Mouse (Mus musculus) cerebellum, postnatal 10 days (tissue): ENCODE results near the gene Nell1.

Source experiments
- DNase-seq, 2 experiments: peaks; one replicate each; pipeline ENCODE4 v3.0.0; 2021; ENCODE audit warnings: mixed read lengths in 2 of 2

Nell1 gene

DNA sequence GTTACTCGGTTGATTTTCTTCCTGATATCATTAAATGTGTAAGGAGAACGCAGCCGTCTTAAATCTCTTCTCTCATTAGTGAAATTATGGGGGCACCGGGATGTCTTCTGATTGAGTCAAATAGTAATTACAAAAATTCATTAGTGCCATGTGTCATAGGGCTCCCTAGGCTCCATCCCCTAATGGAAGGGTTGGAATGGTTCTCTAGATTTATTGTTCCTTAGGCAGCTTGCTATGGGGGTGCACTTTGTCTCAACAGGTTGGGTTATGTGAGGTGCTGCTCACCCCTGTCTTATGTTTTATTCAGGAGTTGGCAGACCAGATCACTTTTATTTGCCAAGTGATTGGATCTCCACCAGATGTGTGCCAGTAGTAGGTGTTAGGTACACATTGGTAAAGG lies 75.5 kb downstream of the Nell1 start:
- DNase-seq, result no peak

DNA sequence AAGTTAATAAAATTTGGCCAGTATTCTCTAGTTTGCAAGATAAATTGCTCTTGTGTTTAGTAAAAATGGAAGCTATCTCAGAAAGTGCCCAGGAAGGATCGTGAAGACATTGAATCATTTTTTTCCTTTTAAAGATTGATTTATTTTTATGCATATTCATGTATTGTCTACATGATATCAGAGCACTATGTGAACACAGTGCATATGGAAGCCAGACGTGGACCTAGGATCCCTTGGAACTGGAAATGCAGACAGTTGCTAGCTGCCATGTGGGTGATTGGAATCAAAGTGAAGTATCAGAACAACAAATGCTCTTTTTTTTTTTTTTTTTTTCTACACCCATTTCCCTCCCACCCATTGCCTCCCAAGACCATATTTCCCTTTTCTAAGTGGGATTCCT lies 79.0 kb downstream of the Nell1 start:
- no peak for DNase-seq

DNA sequence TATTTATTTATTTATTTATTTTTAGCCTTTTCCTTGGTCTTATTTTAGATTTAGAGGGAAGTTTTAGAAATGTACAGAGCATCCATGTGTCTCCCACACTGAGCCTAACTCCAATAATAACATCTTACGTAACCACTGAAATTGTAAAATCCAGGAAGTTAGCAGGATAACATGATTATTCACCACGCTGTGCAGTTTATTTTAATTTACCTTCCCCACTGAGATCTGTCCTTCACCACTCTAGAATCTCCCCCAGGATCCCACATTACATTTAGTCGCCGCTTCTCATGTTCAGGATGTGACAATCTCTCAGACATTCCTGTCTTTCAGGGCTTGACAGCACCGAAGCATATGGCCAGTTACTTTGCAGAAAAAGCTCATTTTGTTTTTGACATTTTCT lies 119.8 kb downstream of the Nell1 start:
- no peak for DNase-seq

DNA sequence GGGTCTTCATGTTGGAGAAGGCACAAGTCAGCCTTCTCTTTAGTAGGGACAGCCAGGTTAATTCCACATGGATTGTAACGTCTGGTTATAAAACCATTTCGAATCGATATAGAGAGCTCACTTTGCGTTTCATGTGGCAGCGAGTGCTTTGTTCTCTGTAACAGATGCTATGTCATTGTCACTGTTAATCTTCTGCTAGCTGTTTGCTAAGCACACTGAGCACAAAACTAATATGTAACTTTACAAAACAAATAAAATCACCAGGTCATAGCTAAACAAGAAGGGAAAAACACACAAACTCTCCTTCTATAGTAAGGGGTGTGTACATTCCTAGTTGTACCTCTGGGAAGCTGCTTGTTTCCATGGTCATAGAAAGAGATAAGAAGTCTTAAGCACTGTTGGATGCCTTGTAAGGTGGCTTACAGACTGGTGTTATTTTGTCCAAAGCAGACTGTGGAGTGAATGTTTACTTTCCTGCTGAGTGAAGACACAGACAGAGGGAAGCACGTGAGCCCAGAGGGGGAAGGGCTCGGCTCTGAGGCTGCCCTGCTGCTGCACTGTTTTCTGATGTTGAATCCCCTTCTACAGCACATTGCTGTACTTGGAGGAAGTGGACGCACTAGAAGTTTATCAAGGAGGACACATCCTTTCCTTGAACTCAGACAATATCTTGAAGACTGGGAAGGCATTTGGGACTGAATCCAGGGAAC lies 131.1 kb downstream of the Nell1 start:
- peak in 1 of 2 experiments; percentile 6 for DNase-seq

DNA sequence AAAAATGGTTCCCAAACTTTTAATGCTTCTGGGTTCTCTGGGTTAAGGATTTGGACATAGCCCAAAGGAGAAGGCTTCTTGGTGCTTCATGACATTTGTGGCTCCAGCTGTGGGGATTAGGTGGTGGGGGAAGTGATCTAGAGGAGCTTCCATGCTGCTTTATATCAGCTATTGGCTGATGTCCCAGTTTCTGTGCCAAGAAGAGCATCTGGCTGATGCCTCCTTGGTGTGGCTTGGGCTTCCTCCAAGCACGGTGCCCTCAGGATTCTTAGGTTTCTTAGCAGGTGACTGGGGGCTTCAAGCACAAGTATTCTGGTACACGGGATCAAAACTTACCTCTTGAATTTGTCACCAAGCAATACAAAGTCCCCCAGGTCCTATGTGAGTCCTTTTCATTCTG lies 132.6 kb downstream of the Nell1 start:
- DNase-seq, result peak; percentile 78

DNA sequence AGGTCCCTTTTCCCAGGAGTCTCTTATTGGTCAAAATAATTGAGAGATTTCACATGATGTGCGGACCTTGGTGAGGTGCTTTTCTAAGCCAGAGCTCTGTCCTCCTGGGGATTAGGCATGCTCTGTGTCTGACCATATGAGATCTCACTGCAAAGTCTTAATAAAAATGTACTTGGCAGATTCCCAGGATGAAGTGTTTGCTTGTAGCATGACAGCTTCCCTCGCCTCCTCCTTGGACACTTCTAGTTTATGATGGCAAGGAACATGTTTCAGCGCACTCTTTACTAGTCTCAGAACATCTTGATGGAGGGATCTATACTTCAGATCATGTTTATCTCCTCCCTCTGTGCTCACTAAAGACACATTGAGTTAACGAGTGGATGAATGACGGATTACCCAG lies 143.7 kb downstream of the Nell1 start:
- DNase-seq, result no peak

DNA sequence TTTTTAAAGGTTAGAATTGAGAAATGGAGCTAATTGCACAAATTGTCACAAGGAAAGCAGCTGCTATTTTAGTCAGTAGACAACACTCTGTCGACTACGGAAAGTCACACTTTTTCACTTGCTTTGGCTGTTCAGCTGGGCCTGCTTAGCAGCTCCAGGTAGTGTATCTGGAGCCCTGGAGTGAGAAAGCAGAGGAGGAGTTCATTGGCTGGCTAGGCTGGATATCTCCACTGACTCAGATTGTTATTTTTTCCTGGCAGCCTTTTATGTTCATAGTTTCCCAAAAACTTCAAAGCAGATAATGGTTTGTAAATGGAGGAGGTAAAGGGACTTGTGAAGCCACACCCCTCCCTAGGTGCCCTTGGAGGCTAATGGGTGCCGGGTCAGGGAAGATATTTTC lies 163.0 kb downstream of the Nell1 start:
- no peak for DNase-seq

DNA sequence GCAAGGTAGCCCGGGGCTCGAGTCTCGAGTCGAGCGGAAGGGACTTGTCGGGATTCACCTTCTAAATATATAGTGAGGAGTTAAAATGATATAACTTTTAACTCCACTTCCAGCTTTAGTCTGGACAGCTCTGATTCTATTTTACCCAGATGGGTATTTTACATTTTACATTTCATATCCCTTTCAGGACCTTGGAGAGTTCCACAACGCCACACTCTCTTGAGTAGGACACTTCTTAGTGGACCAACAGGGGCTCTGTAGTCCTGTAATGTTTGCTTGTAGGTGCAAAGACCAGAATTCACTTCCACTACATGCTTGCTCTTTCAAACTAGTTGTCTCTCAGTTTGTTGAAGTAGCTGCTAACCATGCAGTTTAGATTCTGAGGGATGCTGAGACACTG lies 174.7 kb downstream of the Nell1 start:
- DNase-seq, result no peak

DNA sequence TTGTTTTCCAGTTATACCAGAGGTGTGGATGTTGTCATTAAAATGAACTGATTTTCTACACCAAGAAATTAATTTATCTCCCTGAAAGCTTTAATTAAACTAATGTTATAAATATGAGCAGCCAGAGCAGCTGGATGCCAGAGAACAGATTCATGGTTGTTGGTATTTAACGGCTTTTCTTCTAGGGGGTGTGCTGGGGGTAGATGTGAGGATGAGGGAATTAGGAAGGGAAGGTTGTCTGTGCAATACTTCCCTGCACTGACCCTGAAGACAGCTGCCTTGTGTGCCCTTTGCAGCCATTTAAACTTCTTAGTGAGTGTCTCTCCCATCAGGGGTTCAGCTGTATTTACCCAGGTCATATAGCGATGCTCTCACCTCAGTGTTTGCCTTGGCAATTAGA lies 176.2 kb downstream of the Nell1 start:
- no peak for DNase-seq

DNA sequence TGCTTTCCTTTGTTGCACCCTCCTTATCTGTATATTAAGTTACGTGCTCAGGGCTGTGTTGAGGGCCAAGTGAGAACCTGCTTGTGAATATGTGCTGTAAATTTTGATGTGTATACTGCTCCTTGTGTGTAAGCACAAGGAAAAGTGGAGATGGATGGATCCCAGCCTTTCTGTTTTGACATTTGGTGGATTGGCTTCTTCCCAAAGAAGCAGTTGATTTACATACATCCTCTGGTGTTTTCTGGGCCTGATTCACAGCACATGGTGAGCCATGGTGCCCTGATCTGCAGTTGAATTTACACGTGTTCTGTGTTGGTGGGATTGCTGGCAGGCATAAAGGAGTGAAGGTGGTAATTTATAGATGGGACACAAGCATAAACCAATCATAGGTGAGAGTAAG lies 179.0 kb downstream of the Nell1 start:
- DNase-seq, result peak; percentile 14 to 17

DNA sequence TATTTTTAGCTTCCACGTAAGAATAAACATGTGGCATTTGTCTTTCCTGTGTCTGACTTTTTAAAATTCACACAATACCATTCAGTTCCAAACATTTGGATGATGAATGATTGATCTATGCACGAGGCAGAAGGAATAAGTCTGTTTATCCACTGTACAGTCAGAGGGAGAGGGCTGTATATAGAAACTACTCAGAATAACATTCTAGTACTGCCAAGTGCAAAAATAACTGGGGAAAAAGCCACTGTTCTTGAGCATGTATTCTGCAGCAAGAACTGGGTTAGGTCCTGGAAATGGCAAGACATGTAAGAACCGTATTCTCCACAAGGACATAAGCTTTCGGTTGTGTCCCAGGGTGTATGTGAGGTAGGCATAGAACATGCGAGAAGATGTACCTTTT lies 187.9 kb downstream of the Nell1 start:
- no peak for DNase-seq

DNA sequence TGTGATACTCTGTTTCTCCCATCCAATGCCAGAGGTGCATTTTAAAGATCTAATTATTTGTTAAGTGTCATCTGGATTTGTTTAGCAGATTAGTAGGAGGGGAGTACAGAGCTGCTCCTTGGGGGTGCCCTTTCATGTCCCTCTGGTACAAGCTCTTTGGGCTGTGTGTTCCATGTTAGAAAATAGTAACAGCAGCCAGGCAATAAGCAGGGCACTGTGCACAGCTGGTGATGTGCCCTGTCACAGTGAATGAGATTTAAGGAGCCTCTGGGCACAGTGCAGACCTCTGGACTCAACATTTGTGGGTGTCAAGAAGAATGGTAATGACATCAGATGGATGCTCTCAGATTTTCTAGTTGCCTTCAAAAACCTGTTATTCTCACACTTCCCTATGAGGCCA lies 194.1 kb downstream of the Nell1 start:
- DNase-seq, result no peak

DNA sequence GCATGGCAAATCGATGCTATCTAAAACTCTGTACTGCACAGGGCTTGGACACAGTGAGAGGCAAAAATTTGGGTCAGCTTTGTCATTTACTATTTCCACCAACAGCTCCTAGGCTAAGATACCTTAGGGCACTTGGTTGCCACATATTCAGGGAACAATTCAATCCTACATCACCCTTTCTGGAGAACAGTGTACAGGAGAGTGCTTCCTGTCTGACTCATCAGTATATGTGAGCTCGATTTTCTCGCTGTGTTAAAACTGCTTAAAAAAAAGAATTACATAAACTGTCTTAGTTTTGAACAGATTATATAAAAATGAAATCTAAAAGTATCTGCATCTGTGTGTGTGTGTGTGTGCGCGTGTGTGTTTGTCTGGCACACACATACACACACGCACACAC lies 211.6 kb downstream of the Nell1 start:
- no peak for DNase-seq

DNA sequence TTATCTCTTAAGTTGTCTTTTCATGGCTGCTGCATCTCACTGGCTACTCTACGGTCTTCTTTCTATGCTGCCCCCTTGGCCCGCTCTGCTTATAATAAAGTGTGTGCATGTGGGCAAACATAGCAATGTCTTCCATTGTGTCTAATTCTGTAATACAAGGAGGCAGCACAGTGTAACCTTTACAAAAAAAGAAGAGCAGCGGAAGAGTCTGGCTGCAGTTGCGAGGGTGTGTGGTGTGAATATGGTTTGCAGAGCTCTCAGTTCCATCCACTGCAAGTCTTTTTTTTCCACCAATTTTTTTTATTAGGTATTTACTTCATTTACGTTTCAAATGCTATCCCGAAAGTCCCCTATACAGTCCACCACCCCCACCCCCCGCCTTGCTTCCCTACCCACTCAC lies 219.3 kb downstream of the Nell1 start:
- DNase-seq, result no peak

DNA sequence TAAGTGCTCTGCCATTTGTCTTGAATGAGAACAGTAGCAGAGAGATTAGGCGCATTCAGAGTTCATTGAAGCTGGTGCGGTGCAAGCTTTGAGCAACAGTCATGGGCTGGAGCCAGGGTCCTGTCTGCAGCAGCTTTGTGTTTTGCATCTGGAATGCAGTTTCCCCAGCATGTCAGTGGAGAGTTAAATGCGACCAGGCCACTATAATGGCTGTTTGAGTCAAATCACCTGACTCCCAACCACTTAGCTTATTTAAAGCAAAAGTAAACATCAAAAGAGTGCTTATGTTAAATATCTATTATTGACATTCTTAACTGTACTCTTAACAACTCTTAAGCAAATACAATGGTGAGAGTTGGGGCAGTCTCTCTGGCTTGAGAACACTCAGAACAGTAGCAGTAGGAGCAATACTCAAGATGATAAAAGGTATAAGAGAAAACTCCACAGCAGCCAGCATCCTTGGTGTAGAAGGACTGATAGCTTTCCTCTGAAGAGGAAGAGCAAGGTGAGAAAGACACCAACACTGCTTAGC lies 220.5 kb downstream of the Nell1 start:
- no peak for DNase-seq

DNA sequence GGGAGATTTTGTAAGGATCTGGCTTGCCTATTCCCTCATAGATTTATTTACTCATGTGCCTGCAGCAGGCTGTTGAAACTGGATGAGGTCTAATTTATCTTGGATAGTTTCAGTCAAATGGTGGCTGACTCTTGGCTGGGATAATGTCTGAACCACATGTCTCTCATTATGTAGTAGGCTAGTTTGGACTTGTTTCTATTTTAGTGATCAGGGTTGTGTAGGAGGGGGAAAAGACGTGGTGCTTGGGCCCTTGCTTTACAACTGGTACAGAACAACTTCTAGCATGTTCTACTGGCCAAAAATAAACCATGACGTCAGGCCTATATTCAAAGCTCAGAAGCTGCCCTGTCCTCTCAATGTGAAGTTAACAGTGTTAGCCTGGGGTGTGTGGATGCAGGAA lies 230.6 kb downstream of the Nell1 start:
- DNase-seq, result no peak

DNA sequence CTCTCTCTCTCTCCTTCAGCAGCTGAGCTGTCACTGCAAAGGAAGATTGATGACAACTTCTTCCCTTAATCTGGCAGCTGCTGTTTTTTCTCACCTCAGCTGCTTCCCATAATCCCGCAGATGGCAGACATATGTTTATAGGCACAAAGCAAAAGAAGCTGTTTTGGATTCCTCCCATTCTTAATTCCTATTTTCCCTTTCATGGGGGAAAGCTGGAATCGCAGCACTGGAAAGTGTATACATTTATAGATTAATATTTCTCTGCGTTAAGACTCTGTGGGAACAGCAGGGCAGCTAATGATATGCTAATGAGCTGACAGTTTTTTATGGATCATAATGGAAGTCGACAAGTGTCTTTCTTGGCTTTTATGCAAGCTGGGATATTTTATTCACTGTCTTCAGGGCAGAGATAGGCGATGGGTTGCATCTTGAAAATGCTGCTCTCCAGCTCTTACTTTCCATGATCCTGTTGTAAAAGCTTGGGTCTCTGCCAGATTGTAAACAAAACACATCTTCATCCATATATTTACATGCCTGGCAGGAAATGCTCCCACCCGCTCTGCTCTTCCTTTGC lies 236.1 kb downstream of the Nell1 start:
- DNase-seq, result no peak

DNA sequence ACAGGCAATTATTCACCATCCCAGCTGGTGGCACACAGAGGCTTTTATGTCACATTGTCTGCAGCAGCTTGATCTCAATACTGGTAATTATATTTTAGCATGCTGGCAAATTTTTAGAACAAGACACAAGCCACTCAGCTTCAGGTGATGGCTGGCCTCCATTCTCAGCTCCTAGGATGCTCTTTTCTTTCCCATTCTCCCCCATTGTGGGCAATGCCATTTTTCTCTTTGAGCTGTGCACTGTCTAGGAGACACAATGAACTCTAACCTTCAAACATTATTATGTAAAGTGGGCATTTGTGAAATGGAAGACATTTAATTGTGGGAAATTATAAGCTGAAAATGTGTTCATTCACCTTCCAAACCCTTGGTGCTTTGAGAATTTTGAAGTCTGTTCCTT lies 247.2 kb downstream of the Nell1 start:
- DNase-seq, result no peak

DNA sequence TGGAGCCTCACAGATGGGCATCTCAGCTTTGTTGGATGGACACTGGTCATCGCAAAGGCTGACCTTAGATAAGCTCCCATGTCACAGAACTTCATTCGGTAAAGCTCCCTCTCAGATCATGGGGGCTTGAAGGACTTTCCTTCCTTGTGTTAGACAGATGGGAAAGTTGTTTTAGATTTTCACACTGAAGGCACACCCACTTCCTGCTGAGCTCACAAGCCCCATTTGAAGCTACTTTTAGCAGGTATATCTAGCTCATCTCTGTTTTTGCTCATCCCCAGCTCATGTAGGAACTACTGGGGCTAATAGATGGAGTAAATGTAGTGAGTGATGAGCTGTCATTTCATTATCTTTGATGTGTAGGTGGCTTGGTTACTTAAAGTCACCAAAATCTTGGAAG lies 252.0 kb downstream of the Nell1 start:
- DNase-seq, result no peak

DNA sequence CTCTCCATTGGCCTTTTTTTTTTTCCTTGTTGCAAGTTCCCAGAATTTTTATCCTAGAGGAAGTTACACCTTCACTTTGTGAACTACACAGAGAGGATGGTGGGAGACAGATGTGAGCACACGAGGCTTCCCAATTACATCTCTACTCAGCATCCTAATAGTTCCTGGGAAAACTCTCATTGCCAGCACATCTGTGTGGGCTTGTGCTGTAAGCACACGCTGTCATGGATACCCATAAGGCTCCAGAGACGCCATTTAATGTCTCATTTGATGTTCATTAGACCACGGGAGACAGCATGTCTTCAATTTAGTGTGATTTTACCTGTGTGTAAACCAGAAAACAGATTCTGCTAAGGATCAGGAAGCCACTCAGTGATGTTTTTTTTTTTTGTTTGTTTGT lies 253.6 kb downstream of the Nell1 start:
- no peak for DNase-seq

DNA sequence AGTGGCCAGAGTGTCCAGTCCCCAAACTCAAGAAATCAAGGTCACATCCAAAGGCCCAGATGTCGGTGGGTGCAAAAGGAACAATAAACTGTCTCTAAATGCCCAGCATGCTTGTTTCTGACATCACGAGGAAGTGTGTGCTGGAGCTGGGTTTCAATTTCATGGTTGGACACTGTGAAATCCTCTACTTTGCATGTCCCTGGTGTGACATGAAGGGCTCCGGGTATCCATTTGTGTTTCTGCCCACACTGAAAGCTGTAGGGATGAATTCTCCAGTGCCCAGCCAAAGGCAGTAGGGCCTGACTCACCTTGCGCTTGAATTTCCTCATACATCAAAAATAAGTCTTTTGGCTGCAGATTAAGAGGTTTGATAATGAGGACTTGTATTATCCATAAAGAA lies 266.5 kb downstream of the Nell1 start:
- peak in 1 of 2 experiments; percentile 24 for DNase-seq

DNA sequence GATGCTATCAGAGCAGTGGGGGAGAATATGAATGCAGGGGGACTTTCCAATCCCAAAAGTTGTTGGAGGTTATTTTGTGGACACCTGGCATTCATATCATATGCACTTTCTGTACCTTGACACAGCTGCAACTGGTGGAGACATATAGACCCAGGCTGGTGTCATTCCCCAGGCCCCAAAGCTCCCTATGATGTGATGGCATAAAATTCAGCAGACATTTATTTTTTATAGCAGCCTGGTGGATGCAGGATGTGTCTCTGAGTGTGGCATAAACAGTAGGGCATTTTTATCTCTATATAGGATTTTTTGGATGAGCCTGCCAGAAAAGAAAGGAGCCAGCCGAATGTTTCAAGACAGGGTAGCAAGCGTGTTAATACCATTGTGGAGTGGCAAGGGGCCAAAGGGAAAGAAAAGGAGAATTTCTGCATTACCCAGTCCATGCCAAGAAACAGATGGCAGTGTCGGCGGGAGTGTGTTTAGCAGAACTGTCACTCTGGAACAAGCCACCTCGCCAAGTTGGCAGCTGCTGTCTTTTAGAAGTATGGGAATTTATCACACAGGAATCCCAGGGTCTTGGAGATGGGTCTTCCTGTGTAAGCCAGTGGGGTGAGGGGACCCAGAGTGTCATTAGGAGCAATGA lies 267.1 kb downstream of the Nell1 start:
- DNase-seq, result peak; percentile 98

DNA sequence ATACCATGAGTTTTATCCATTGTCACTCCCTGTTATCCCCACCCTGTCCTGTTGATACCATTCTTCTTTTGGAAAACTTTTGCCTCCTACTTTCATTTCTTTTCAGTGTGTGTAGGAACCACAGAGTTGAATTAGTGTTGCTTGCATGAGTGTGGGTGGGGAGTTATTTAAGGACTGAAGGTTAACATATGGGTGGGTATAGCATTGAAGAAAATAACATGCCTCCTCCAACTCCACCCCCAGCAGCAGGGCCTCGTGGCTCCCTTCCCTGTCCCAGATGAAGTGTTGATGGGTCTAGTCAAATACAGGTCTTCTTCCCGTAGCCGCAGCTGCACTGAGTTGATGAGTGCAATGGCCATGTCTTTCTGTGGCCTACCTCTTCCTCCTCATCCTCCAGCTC lies 278.5 kb downstream of the Nell1 start:
- DNase-seq, result no peak

DNA sequence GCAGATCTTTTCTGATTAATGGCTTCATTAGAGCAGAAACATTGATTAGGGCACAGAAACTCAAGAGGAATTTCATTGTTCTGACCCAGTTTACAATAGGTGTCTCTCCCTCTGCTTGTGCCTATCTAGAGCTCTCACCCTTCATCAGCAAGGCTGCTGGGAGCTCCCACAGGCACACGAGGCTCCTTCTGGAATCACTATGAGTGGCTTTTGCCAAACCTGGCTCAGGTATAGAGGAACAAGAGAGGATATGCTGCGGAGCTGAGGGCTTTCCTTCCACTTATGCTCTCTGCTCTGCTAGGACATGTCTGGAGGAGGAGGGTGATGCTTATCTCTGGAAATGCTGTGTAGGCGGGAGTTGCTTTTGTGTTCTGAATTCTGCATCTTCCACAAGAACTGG lies 285.4 kb downstream of the Nell1 start:
- DNase-seq, result no peak
